Mouse (Mus musculus) adrenal gland, postnatal 4 days (tissue): ENCODE measurements at regions not wholly inside any gene's neighbourhood (a gene's known extent, or its start where the extent isn't known, plus 50 kb on each side); places are given as distances from the start of the nearest gene placed in this dataset.

Experiments
- DNase-seq, 2 experiments: peaks; one replicate each; pipeline ENCODE4 v3.0.0; 2021 to 2022; ENCODE audit warnings: low spot score in 2 of 2, mixed read lengths in 2 of 2

- no peak for DNase-seq
These were observed 57.0 kb upstream of the Gnaq start for GRCm38 (mm10) chr19:16075512-16076086.

GRCm38 (mm10) chr19:16075026-16075425, 57.6 kb upstream of the Gnaq start:
- DNase-seq, result no peak

GRCm38 (mm10) chr19:16067314-16067713, 65.3 kb upstream of the Gnaq start:
- DNase-seq, result no peak

GRCm38 (mm10) chr19:16064911-16065310, 67.7 kb upstream of the Gnaq start:
- no peak for DNase-seq

- peak; percentile 27 to 67 for DNase-seq
These were observed 68.6 kb upstream of the Gnaq start for GRCm38 (mm10) chr19:16063916-16064580.

GRCm38 (mm10) chr19:16063533-16063915, 69.1 kb upstream of the Gnaq start:
- DNase-seq, result no peak

GRCm38 (mm10) chr19:16061821-16062220, 70.8 kb upstream of the Gnaq start:
- DNase-seq, result no peak

GRCm38 (mm10) chr19:16059026-16059425, 73.6 kb upstream of the Gnaq start:
- no peak for DNase-seq

GRCm38 (mm10) chr19:16050220-16051055, 65.6 kb upstream of the Cep78 start:
- DNase-seq, result no peak

GRCm38 (mm10) chr19:16049646-16050045, 64.9 kb upstream of the Cep78 start:
- DNase-seq, result no peak

- DNase-seq, result no peak
These were observed 62.2 kb upstream of the Cep78 start for GRCm38 (mm10) chr19:16046977-16047376.

GRCm38 (mm10) chr19:16045261-16045660, 60.5 kb upstream of the Cep78 start:
- no peak for DNase-seq

- no peak for DNase-seq
These were observed 59.4 kb upstream of the Cep78 start for GRCm38 (mm10) chr19:16044169-16044568.

GRCm38 (mm10) chr19:16043007-16043406, 58.2 kb upstream of the Cep78 start:
- DNase-seq, result no peak

- no peak for DNase-seq
These were observed 57.1 kb upstream of the Cep78 start for GRCm38 (mm10) chr19:16041891-16042290.

- no peak for DNase-seq
These were observed 53.0 kb upstream of the Cep78 start for GRCm38 (mm10) chr19:16037806-16038205.
